Mouse (Mus musculus): ENCODE measurements around the gene Fkbp9.

Fkbp9 gene

DNA sequence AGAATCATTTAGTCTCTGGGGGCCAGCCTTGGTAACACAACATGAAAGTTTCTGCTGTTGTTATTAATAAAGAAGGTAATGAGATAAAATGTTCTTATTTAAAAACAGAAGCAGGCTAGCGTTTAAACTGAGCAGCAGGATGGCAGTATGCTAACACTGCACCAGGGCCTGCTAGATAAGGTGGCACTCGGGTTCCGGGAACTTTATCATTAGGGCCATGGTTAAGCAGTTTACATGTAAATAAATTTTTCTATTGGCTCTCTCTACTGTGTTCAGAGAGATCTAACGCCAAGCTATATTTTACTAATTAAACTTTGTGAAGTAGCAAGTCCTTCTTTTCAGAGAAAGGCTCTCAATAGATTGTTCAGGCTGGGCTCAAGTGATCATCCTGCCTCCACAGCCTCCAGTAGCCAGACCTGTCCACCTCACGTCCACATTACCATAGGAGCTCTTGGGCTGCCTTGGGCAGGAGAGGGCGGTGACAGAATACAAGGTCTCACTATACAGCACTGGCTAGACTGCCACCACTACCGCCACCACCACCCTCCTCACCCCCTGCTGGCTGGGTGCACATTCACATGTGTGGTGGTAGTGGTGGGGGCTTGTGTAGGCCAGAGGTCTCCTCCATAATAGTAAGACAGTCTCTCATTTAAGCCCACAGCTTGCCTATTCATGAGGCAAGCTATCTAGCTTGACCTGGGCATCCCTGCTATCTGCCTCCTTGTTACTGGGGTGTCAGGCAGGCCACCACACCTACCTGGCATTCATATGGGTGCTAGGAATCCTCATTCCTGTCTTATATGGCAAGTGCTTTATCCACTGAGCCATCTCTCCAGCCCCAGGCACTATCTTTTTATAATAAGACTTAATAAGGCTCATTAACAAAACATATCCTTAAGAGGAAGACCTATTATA is 71.0 kb downstream of the Fkbp9 start:
- in situ Hi-C loops (cut with MboI; ENCODE audit: unreplicated experiment in 2 of 2), result loop anchor here in 1 of 2 experiments (25.0 kb wide), 1 partner anchor 784 kb away; the partner anchor contains the start of gene Pyurf

DNA sequence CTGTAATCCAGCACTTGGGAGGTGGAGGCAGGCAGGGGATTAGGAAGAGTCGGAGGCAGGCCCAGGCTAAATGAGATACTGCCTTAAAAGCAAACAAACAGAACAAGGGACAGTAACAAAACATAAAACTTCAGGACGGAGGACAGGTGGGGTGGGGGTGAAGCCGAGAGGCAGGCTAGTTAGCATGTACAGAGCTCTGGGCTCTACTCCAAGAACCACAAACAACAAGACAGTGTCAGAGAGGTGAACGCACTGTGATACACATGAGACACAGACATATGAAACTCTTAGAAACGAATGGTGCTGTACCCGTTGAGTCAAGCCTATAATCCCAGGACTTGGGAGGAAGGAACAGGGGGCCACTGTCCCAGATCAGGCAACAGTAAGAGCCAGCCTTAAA is 72.0 kb downstream of the Fkbp9 start:
- in situ Hi-C loops (cut with MboI; ENCODE audit: unreplicated experiment in 2 of 2), result loop anchor here in 1 of 2 experiments (25.0 kb wide), 1 partner anchor 783 kb away; the partner anchor contains the start of gene Pyurf

DNA sequence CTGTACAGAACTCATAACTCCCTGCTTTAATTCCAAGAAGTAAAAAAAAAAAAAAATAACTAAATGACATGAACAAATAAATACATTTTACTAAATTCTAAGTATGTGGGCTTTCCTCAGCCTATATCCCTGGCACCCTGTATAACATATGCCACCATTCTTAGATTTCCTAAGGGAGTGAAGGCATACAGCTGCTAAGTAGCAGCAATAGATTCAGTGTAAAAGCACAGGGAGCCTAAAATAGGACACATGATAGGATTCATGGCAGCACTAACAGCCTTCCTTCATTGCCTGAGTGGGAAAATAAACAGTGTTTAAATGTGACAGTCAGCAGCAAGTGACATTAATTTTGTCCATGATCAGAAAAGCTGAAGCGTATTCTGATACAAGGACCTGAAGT is 72.5 kb downstream of the Fkbp9 start:
- in situ Hi-C loops (cut with MboI; ENCODE audit: unreplicated experiment in 2 of 2), result loop anchor here in 1 of 2 experiments (25.0 kb wide), 1 partner anchor 783 kb away; the partner anchor contains the start of gene Pyurf

DNA sequence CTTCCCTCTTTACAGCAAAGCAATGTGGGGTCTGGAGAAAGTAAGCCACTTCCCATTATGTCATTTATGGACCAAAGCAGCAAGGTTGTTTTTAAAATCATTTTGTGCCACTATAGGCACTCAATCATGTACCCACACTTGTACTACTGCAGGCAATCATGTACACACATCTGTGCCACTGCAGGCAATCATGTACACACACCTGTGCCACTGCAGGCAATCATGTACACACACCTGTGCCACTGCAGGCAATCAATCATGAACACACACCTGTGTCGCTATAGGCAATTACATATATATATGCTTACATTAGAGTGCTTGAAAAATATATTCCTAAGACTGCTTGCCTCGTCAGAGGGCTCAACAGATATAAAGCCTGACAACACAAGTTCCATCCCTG is 73.1 kb downstream of the Fkbp9 start:
- in situ Hi-C loops (cut with MboI; ENCODE audit: unreplicated experiment in 2 of 2), result loop anchor here (5.0 to 25.0 kb wide), 2 partner anchors 98 to 782 kb away; partner anchors contain the start of gene Pyurf (in 1 of the 2)

DNA sequence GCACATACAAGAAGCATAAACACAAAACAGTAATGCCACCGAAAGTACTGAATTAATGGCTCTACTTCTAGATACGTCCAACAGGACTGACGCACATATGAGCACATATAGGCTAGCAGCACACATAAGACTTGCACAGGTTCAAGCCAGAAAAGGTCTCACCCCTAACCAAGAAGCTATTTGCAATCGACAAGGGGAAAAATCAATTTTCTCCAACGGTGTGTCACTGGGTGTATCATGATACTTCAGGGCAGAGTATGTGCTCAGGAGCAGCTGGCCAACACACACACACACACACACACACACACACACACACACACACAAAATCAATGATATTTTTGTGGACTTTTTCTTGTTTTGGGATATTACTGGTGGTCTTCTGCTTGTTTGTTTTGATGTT is 73.6 kb downstream of the Fkbp9 start:
- in situ Hi-C loops (cut with MboI; ENCODE audit: unreplicated experiment in 2 of 2), result loop anchor here (5.0 to 25.0 kb wide), 2 partner anchors 98 to 782 kb away; partner anchors contain the start of gene Pyurf (in 1 of the 2)

DNA sequence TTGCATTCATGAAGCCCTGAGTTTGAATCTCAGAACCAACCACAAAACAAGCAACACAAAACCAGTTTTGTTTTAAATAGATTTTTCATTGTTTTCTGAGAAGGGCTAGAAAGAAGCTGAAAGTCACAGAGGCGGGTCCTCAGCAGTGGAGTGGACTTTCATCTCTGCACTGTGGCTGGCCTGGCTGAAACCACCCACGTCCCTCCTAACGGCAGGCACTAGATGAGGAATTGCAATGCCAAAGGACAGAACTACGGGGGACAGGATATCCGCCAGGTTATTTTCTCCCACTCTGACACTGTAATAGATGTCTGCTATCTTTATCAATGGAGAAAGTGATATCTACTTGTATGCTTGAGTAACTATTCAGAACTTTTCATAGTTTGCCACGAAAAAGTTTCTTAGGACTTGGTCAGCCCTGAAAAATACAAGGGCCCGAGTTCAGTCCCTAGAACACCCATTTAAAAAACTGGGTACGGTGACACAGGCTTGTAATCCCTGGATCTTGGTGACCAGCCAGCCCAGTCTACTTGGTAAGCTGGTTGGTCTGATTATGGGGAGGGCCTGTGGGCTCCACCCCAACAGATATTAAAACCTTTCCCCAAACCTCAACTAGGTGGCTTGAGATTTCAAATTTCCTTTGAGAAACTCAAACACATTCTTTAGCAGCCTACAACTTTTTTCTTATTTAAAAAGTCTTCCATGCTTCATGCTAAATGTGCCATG is 74.4 kb downstream of the Fkbp9 start:
- in situ Hi-C loops (cut with MboI; ENCODE audit: unreplicated experiment in 2 of 2), result loop anchor here (5.0 to 25.0 kb wide), 2 partner anchors 99 to 781 kb away; partner anchors contain the start of gene Pyurf (in 1 of the 2)

DNA sequence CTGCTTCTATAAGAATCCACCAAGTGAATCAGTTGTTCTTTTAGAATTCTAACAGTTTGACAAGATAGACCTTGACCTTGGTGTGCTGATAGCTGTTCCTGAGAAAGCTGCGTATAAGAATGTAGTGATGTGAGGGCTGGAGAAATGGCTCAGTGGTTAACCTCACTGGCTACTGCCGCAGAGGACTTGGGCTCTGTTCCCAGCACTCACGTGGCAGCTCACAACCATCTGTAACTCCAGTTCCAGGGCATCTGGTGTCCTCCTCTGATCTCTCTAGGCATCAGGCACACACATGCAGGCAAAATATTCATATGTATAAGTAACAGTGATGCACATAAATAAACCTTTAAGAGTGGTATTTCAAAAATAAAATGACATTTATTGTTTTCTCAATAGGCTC is 76.1 kb downstream of the Fkbp9 start:
- in situ Hi-C loops (cut with MboI; ENCODE audit: unreplicated experiment in 2 of 2), result loop anchor here (5.0 to 25.0 kb wide), 2 partner anchors 101 to 779 kb away; partner anchors contain the start of gene Pyurf (in 1 of the 2)

DNA sequence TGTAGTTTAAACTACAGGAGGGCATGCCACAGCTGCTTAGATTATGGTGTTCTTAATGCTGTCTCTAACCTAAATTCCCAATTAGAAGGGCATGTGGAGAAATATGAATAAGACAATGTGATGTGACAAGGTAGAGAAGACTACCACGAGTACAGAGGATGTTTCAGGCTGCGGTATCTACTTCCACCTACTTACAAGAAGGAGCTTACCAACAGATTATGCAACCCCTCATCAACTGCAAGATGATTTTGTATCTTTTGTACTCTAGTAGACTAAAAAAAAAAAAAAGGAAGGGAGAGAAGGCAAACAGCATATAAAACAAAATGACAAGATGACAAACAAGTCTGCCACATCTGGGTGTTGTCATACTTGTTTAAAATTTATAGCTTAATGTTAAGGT is 76.5 kb downstream of the Fkbp9 start:
- in situ Hi-C loops (cut with MboI; ENCODE audit: unreplicated experiment in 2 of 2), result loop anchor here (5.0 to 25.0 kb wide), 2 partner anchors 101 to 779 kb away; partner anchors contain the start of gene Pyurf (in 1 of the 2)

DNA sequence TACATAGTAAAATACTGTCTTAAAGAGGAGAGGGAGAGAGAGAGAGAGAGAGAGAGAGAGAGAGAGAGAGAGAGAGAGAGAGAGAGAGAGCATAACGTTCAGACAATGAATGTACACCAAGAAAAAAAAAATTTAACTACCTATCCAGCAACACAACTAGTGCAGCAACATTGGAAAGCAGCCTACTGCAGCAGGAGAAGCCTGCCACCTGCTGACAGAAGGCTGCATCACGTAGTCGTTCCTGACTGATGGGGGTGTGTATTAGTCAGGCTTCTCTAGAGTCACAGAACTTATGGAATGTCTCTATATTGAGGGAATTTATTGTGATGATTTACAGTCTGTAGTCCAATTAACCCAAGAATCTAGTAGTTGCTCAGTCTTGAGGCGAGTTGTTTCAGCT is 77.1 kb downstream of the Fkbp9 start:
- in situ Hi-C loops (cut with MboI; ENCODE audit: unreplicated experiment in 2 of 2), result loop anchor here (5.0 to 25.0 kb wide), 2 partner anchors 102 to 778 kb away; partner anchors contain the start of gene Pyurf (in 1 of the 2)

DNA sequence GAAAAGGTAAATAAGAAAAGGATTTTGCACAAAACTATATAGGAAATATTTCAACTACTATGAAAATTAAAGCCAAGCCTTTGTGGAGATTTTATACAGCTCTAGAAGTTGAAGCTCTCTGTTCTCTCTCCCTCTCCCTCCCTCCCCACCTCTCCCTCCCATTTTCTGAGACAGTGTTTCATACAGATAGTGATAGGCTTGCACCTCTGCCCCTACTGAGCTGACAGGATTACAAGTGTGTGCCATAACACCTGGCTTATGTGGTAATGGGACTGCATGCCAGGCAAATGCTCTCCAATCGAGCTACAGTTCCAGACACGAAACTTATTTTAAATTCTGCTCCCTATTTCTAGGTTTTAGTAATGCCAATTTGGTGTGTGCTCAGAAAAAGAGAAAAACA is 79.1 kb downstream of the Fkbp9 start:
- in situ Hi-C loops (cut with MboI; ENCODE audit: unreplicated experiment in 2 of 2), result loop anchor here in 1 of 2 experiments (25.0 kb wide), 1 partner anchor 776 kb away; the partner anchor contains the start of gene Pyurf

DNA sequence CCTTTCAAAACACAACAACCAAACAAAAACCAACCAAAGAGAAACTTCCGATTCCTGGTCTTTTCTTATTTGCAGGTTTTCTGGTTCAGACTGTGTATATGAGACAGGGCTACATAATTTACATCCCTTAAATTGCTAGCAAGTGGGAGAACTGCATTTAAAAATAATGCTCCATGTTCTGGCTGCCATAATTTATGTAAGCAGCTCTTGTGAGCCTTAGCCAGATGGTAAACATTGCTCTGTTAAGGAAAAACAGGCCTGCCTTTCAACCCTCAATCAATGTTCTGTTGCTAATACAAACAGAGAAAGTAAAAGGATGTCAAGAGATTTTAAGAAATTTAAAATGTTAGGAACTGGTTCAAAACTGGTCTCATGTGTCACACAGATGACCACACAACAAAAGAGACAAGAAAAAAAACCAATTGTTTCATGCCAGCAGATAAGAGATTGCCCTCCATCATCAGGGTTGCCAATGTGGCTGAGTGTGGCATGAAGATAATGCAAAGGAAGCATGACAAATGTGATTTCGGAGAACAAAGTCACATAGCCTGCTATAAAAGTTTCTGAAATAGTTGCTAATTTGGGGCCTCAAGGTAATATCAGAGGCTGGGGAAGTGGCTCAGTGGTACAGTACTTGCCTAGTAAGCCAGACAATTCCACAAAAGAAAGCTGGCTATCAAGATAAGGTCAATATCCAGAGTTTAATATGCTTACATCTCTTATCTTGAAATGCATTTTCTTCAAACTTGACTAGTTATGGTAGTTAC is 81.4 kb downstream of the Fkbp9 start:
- in situ Hi-C loops (cut with MboI; ENCODE audit: unreplicated experiment in 2 of 2), result loop anchor here in 1 of 2 experiments (25.0 kb wide), 1 partner anchor 774 kb away; the partner anchor contains the start of gene Pyurf

DNA sequence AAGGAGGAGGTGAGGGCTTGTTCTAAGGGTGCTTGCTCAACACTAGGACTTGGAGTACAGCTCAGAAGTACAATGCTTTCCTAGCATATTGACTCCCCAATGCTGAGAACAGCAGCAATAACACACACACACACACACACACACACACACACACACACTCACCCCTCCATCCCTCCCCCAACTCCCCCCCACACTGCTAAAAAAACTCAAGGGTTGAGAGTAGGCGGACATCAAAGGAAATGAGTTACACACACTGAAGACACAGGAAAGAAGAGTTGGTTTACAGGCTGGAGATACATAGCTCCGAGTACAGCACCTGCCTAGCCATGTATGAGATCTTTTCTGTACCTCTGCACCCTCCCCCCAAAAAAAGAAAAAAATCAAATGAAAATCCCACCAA is 84.4 kb downstream of the Fkbp9 start:
- in situ Hi-C loops (cut with MboI; ENCODE audit: unreplicated experiment in 2 of 2), result loop anchor here in 1 of 2 experiments (25.0 kb wide), 1 partner anchor 771 kb away; the partner anchor contains the start of gene Pyurf

DNA sequence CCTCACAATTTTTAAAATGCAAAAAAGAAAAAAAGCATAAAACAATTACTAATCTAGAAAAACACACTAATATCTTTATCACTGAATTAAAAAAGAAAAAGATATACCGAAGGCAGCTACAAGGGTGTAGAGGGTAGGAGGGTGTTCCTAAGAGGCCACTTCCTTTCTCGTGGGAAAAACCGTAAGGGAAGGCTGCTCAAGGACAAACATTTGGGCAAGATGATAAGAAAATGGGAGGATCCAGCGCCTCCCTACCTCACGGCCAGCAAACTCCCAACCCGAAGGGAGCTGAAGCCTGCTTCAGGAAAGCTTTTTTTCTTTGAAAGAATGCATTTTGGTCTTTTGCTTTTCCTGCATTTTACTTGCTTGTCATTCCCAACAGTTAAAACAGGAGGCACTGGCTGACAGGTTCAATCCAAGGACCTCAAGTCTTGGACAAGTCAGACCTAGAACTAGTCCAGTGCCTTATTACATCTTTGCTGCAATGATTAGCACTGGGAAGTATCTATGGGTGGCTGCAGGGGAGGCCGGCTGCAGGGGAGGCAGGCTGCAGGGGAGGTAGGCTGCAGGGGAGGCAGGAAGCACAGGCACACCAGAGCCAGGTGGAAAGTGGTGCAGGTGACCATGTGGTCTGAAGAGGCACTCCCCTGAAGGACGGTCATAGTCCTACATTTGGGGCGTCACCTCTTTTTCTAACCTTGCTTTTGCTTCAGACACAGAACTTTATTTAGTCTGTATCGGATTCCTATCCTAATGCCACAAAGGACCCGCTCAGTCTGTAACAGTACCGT is 85.9 kb downstream of the Fkbp9 start:
- in situ Hi-C loops (cut with MboI; ENCODE audit: unreplicated experiment in 2 of 2), result loop anchor here in 1 of 2 experiments (25.0 kb wide), 1 partner anchor 770 kb away; the partner anchor contains the start of gene Pyurf

DNA sequence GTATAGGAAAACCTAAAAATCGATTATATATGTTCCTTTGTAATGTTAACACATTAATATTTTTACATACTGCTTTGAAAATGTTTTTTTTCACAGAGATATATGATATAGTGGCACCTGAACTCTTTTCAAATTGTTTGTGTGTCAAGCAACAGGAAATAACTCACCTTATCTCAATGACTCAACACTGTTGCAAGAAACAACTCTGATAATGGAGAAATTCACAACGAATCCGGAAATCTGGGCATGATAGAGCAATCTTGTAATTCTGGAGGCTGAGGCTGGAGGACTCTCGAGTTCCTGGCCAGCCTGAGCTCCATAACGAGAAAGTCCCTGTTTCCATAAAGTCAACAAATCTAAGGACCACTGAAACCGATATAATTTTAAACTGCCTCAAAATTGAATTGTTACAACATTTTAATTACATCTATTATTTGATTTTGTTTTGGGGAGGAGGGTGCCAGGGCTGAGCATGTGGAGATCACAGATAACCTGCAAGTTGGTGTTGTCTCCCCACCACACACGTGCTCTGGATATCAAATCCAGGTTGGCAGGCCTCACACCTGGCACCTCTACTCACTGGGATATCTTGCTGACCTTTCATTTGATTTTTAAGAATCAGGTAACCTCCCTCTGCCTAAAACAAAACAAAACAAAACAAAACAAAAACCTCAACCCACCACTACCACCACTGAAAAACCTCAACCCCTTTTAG is 87.6 kb downstream of the Fkbp9 start:
- in situ Hi-C loops (cut with MboI; ENCODE audit: unreplicated experiment in 2 of 2), result loop anchor here (5.0 to 25.0 kb wide), 7 partner anchors 112 to 788 kb away; partner anchors contain the start of genes Lsm5 (in 2 of the 2), Ppm1k (in 1 of the 2) and Pyurf (in 1 of the 2)

DNA sequence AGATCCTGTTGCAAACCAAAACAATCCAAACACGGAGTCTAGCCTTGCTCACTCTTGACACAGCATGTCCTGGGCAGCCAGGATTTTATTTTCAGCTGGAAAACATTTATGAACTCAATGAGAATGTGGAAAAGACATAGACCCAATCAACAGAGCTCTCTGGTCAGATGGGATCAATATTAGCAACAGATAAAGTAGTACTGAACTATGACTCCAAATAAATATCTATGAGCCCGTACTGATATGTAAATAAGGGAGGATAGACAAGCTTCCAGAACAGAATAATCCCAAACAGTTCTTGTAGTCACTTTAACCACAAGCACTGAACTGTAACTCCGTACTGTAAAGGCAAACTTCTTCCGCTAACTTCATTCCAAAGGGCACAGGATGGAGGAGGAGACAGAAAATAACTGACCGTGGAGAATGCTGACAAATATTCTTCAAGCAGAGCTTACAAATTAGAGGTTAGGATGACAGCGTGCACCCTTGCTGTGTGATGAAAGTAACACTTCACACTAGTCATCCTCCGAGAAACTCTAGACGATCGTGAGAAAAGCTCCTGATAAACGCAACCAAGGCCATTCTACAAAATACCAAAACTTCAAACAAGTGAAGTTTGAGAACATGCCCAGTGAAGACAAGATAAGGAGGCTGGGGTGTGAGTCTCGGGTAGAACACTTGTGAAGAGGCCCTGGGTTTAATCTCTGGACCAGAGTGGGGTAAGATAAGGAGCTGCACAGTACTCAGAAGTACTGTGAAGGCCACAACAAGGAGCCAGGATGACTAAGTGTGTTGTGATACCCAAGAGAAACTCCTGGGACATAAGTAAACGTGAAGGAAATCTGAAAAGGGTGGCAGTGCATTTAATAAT is 88.6 kb downstream of the Fkbp9 start:
- in situ Hi-C loops (cut with MboI; ENCODE audit: unreplicated experiment in 2 of 2), result loop anchor here (5.0 to 25.0 kb wide), 7 partner anchors 113 to 787 kb away; partner anchors contain the start of genes Lsm5 (in 2 of the 2), Ppm1k (in 1 of the 2) and Pyurf (in 1 of the 2)

DNA sequence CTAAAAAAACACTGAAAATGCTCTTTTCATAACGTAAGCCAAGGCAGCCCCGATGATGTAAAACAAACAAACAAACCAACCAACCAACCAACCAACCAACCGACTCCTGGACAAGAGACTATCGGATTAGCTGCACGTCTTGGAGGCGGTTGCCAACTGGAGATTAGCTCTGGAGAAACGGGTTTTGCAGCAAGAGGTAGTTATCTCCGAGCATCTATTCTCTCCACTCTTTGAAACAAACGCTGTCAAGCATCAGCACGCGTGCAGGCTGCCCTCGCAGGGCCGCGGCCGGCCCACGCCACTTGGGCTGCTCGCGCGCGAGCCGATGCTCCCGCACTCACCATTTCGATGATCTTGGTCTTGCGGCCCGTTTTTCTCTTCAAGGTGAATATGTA is 91.5 kb downstream of the Fkbp9 start:
- in situ Hi-C loops (cut with MboI; ENCODE audit: unreplicated experiment in 2 of 2), result loop anchor here (5.0 to 25.0 kb wide), 7 partner anchors 116 to 784 kb away; partner anchors contain the start of genes Lsm5 (in 2 of the 2), Ppm1k (in 1 of the 2) and Pyurf (in 1 of the 2)
